Mouse (Mus musculus) WW6 (cell line): ENCODE data around the gene Zmat1.
"Not testable (repeated sequence)": the region's sequence is repeated elsewhere in the genome, so short reads cannot be mapped to it uniquely, and the experiment has no call there.

Source experiments
- DNase-seq: peaks from one replicate; pipeline ENCODE4 v3.0.0-alpha.2; 2013; ENCODE audit warnings: low read depth, low spot score

The Zmat1 gene

DNA sequence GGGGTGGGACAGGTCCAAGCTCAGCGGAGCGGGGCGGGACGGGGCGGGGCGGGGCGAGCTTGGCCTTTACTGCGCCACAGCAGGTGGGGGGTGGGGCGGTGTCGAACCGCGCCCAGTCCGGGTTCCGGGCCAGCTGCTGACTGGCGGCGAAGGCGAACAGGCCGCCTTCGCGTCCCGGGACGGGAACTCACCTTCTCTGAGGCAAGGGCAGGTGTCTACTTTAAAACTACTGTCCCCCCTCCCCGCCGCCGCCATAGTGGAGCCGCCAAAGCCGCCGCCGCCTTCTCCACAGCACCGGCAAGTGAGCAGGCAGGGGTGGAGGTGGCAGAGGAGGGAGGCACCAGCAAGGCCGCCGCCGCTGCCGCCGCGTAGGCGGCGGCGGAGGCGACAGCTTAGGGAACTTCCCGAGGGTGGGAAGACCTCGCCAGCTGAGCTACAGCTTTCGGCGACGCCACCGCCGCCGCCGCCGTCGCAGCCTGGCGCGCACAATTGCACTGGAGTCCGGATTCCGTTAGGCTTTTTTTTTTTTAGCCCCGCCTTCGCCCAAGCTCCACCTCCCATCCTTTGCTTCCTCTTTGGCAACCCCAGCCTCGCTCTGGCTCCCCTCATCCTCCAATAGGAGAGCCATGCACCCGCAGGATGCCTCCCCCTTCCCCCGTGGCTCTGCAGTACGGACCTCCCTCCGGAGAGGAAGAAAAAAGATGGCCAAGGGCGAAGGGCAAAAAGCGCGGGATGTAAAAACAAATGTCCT, at the start of gene Zmat1:
TSS of gene Zmat1 (minus strand) at position 490 of the 751 bp plus-strand sequence.
- DNase-seq = peak; percentile 60

DNA sequence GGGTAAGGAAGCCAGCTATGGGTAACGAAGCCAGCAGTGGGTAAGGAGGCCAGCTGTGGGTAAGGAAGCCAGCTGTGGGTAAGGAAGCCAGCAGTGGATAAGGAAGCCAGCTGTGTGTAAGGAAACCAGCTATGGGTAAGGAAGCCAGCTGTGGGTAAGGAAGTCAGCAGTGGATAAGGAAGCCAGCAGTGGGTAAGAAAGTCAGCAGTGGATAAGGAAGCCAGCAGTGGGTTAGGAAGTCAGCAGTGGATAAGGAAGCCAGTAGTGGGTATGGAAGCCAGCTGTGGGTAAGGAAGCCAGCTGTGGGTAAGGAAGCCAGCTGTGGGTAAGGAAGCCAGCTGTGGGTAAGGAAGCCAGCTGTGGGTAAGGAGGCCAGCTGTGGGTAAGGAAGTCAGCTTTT, 44.9 kb upstream of the Zmat1 start:
- not testable (repeated sequence) for DNase-seq

DNA sequence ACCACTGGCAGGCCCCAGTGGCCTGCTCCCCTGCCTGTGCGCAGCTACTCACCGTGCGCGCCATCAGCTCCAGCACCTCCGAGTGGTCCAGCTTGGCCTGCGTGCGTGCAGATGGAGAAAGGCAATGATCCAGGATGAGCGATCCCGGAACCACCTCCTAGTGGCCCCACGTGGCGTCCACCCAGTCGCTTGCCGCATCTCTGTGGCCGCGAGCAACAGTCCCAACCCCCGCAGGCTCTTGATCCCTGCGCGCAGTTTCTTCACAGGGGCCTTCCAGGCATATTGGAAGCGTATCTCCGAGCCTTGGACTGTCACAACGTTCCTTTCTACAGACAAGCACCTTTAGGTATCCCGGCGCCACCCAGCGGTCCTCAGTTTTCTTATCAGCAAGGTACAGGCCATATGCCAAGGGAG, 27.0 kb upstream of the Zmat1 start:
- DNase-seq = peak; percentile 4

DNA sequence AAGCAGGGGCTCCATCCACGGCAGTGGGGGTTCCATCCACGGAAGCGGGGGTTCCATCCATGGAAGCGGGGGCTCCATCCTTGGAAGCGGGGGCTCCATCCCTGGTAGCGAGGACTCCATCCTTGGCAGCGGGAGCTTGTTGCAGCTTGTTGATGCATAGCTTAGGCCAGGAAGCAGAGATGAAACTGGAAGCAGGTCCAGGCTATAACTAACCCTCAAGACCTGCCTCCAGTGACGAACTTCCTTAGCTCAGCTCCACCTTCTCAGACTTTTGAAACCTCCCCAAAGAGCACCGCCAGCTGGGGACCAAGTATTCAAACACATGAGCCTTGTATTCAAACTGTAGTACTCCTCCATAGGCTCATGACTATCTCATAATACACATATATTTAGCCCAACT, 16.1 kb upstream of the Zmat1 start:
- no peak for DNase-seq

DNA sequence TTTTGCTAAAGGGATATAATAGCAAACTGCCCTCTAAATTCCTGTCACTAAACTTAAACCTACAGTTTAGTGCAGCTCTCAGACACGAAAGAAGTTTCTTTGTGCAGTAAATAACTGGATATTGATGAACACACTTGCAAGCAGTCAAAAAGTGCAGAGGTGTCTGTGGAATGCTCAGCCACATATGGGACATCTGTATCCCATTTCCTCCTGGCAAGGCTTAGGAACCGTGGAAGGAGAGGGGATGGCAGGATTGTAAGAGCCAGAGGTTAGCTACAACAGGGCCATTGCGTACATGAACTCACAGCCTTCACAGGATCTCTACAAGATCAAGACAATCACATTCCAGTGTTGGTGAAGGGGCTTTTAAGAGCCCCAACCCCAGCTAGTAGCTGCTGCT, 2.4 kb upstream of the Zmat1 start:
- DNase-seq = no peak

DNA sequence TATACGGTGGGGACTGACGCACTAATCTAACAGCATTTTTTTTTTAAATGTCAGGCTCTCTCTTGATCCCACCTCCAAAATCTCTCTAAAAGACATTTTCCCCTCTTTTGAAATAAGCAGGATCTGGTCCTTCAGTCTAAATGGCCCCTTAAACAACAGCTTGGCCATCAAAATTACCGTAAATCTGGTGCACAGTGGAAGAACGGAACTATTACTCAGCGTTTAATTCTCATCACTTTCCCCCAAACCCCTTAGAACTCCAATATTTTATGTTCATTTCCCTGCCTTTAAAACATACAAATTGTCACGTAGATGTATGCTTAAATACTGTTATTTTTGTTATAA, 434 bp upstream of the Zmat1 start:
- no peak for DNase-seq

DNA sequence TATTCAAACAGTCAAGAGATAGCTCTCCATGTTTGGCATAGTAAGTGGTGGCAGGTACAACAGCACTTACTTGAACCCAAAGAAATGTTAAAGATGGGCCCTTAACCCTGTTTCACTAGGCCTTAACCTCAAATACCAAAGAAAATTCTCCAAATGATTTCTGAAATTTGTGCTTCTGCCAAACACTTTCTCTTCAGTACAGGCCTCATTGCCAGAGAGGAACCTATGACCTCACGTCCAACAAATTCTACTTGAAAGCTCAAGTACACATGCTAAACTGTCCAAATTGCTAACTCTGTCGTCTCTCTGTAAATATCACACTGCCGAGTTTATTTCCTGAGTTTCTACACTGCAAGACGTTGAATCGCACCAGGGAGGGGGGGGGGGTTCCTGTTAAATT, 988 bp downstream of the Zmat1 start:
- DNase-seq = no peak

DNA sequence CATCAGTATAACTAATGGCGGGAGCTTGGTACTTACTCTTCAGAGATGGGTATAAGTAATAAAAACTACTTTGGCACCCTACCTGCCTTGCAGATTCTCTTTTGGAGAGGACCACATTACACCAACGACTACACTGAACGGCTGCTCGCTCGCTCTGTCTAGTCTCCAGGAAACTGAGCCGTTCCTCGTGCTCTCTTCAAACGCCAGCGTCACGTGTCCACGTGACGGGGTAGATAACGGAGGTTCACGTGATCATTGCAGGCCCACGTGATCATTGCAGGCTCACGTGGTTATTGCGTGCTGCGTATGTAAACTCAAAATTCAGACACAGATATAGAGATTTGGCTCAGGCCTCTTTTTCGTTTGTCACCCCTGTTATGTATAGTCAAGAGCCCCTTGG, 44.5 kb downstream of the Zmat1 start, which contains the start of gene Nxf2:
TSS of gene Nxf2 (minus strand) at position 209 of the 400 bp plus-strand sequence.
- DNase-seq = no peak

DNA sequence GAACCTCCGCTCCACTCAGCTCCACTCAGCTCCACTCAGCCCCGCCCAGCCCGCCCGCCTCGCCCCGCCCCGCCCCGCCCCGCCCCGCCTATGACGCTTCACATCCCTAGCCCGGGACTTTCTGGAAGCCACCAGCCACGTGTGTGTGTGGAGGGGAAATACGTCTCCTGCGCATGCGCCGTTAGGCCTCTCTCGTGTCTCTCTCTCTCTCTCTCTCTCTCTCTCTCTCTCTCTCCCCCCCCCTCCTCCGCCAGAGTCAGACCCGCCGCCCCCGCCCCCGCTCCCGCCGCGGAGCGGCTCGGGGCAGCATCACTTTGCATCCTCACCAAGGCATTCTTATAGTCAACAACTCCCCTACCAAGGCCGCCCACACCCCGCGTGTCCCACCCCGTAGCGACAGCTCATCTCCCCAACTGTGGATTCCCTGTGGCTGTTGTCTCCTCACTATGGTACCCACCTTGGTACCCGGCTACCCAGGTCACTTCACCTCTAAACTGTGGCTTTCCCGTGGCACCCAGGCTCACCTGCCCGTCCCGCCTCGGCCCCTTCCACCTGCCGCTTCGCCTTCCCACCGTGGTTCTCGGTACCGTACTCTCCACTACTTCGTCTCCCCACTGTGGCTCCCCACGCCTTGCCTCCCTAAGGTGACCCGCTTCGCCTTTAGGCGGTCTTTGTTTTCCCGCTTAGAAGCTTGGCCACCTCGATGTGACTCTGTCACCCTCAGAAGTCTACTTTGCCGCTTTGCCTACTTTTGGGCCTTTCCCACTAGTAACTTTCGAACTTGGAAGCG, 45.5 kb downstream of the Zmat1 start:
- DNase-seq = no peak

DNA sequence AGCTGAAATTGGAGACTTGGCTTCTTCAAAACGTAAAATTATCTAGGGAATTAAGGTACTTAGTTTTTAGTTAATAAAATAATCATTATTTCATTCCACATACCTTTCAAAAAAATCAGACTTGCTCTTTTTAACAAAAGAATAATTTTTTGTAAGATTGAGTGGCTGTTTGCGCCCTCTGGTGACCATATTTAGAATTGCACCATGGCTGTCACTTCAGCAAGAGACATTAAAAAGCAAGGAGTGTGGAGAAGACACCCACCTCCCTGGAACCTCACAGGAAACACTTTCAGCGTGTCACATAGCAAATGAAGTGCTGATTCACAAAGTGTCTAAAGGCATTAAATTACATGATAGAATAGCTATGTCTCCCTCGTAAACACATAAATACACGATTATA, 78.6 kb downstream of the Zmat1 start:
- DNase-seq = no peak

DNA sequence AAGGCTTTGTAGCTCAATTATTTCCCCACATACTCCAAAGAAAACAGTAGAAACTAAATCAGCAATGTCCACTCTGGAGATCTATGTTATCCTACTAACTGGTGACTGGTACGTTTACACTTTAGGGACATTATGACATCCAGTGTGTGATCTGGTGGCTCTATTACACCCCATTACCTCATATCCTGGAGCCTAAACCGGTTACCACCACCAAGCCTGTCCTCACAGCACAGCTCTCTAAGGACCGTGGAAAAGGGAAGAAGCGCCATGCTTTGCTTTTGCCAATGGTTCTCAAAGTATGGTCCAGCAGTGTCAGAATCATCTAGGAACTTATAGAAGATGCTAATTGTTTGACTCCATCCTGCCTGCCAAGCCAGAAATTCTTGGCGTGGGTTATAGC, 79.1 kb downstream of the Zmat1 start:
- no peak for DNase-seq

DNA sequence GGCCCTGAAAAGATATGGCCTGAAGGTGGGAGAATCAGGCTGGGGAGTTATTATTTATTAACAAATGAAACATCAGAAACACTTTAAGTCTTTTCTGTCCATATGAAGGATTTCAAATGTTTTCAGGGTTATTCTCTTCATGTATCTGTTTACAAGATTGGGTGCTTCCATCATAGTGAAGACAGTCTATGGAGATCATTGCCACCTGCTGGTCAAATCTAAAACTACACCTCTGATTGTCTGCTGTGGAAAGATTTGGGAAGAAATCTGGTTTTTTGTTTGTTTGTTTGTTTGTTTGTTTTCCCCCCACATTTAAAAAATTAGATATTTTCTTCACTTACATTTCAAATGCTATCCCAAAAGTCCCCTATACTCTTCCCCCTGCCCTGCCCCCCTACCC, 84.0 kb downstream of the Zmat1 start:
- DNase-seq = no peak

DNA sequence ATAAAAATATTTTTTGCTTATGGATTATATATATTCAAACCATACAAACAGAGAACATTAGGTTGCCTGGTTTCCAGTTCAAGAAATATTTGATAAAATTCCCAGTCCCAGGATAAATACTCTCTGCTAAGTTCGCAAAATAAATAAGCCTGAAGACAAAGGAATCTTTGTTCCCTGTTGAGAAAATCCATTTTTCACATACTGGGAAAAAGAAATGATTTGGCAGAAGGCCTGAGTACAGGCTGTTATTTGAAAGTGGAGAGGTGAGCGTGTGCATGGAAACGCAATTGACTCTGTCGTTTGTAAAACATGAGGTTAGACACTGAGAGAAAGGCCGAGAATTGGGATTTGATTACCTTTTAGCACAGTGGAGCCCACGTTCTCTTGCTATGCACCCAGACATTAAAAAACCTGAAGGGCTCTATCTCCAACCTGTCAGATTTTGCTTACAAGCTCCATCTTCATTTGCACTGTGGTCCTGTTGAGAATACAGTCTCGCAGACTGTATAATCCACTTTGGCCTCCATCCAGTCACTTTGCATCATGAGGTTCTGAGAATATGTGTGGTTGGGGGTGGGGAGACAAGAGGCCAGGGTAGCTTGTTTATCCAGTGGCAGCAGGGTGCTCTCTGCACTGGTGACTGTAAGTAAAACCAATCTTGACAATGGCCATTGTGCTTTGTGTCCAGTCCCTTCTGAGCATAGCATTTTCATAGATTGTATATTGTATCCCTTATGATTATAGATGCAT, 85.2 kb downstream of the Zmat1 start:
- no peak for DNase-seq
